Mouse (Mus musculus) kidney, adult 2 months (tissue): ENCODE measurements around the gene Psmd13. TPM values are rescaled to one million over a fixed set of nuclear protein-coding genes. Genes with fewer than 3 reads are reported as not detected.
A peak's percentile ranks its signal among the peaks of the same experiment; 100 is the strongest.

Source experiments
- DNase-seq: peaks from one replicate; pipeline ENCODE4 v3.0.0; 2021
- H3K27ac ChIP-seq: fragments of 200-500 bp; 2 replicates; pipeline ENCODE4 v1.5.1; 2012; ENCODE audit warnings: low read depth, low read length, control low read depth, inconsistent platforms; ENCODE audit not compliant: insufficient read depth
- H3K27me3 ChIP-seq: fragments of 200-500 bp; replicated peaks from 2 replicates; pipeline ENCODE4 v1.6.1; 2012; ENCODE audit warnings: mild to moderate bottlenecking, moderate library complexity, low read length, inconsistent platforms; ENCODE audit not compliant: control insufficient read depth, insufficient read depth
- H3K36me3 ChIP-seq: fragments of 200-500 bp; 2 replicates; pipeline ENCODE4 v1.6.1; 2012; ENCODE audit warnings: mild to moderate bottlenecking, moderate library complexity, low read length, inconsistent platforms; ENCODE audit not compliant: control insufficient read depth, insufficient read depth
- H3K4me1 ChIP-seq: fragments of 200-500 bp; 2 replicates; pipeline ENCODE4 v1.6.1; 2011; ENCODE audit warnings: low read length; ENCODE audit not compliant: control insufficient read depth, insufficient read depth
- H3K4me3 ChIP-seq: fragments of 200-500 bp; 2 replicates; pipeline ENCODE4 v1.5.1; 2011; ENCODE audit warnings: mild to moderate bottlenecking, low read depth, low read length, control low read depth; ENCODE audit not compliant: insufficient read depth
- CTCF ChIP-seq: fragments of 200-500 bp; conservative IDR thresholded peaks from 2 replicates; pipeline ENCODE4 v1.5.1; 2011; ENCODE audit warnings: low read depth, mild to moderate bottlenecking, control low read depth, low read length, moderate library complexity, mixed read lengths; ENCODE audit not compliant: insufficient read depth, insufficient read length
- POLR2A ChIP-seq: fragments of 200-500 bp; IDR thresholded peaks from one replicate; pipeline ENCODE4 v1.6.1; 2011; ENCODE audit warnings: low read depth, low read length, control low read depth
- WGBS: fragments of 180-500 bp; shearing (Covaris S2); methylation state at CpG from one replicate; pipeline ENCODE4 v1.1.7; 2018; 5-methylcytosine and 5-hydroxymethylcytosine counted together
- polyA plus RNA-seq: library from polyadenylated mRNA; depleted of rRNA; stranded (reverse); fragments of >200 nt; gene quantifications from 2 replicates; pipeline ENCODE4 v1.2.3, GENCODE M21; 2012

The Psmd13 gene
- polyA plus RNA-seq, 1 experiment, result 75.2 TPM

- H3K36me3 ChIP-seq, result no peaks in the 10 kb centered on the region
- TF ChIP-seq POLR2A (no peak), CTCF (no peak)
- no peak overlapping the region for H3K4me3 ChIP-seq
- H3K27me3 ChIP-seq, result no peaks in the 10 kb centered on the region
- H3K27ac ChIP-seq, result no peak overlapping the region
- no peaks in the 10 kb centered on the region for H3K4me1 ChIP-seq
- 48% methylated on average over 19 of the region's 19 CpGs for WGBS
- no peak for DNase-seq
These were observed 40.7 kb upstream of the Psmd13 start for GRCm38 (mm10) chr7:140840750-140841735.

DNA sequence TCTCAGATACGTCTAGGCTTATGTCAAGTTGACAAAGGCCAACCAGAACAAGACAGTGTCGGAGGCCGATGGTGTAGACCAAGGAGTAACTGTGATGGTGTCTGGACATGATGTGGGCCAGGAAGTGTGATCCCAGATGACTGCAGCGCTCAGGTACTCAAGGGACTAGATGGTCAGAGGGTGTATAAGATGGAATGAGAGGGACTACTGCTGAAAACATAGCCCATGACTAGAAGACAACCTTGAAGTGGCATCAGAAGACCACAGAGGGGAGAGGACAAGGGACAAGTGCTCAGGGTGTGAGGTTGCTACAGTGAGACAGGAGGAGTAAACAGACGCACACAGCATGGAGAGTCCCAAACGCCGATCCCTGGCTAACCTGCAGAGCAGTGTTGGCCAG, 38.0 kb upstream of the Psmd13 start:
- WGBS, result 77% methylated on average over 7 of the region's 7 CpGs
- no peak for DNase-seq
- no peaks in the 10 kb centered on the region for H3K36me3 ChIP-seq
- H3K4me1 ChIP-seq, result no peaks in the 10 kb centered on the region
- TF ChIP-seq CTCF, result no peak
- H3K4me3 ChIP-seq, result no peak overlapping the region
- H3K27ac ChIP-seq, result no peak overlapping the region
- no peaks in the 10 kb centered on the region for H3K27me3 ChIP-seq

GRCm38 (mm10) chr7:140844905-140845665, 36.7 kb upstream of the Psmd13 start, which contains the start of gene Scgb1c1:
Scgb1c1 (plus strand) TSS chr7:140845547.
- no peaks in the 10 kb centered on the region for H3K4me1 ChIP-seq
- peak; percentile 88 for DNase-seq
- H3K27ac ChIP-seq, result no peak within 1 kb of the TSS
- peak; percentile 96 for TF ChIP-seq CTCF
- TF ChIP-seq POLR2A, result no peak
- H3K4me3 ChIP-seq, result no peak within 1 kb of the TSS
- no peaks in the 10 kb centered on the region for H3K27me3 ChIP-seq
- 29% methylated on average over 14 of the region's 14 CpGs for WGBS
- H3K36me3 ChIP-seq, result no peaks in the 10 kb centered on the region

DNA sequence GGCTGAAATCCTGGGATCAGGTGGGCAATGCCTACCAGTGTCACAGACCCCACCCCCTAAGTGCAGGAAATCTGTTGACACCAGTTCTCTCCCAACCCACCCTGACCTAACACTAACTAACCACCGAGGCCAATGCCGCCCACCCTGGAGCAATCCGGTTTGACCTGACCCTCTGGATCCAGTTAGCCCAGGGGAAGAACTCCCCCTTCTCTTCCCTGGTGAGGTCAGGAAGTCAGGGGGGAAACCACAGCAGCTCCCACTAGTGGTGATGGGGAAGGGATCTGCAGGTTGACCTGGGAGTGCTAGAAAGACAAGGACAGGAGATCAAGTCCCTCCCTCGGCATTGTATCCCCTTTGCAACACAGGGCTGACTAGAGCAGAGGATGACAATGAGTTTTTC, 36.1 kb upstream of the Psmd13 start:
- Histone ChIP-seq H3K27ac (no peak overlapping the region), H3K36me3 (no peaks in the 10 kb centered on the region), H3K4me1 (no peaks in the 10 kb centered on the region), H3K4me3 (no peak overlapping the region), H3K27me3 (no peaks in the 10 kb centered on the region)
- TF ChIP-seq CTCF, result 0 out of 2 replicates have a peak, but pooled peaks have one; percentile 10
- TF ChIP-seq POLR2A, result no peak
- no peak for DNase-seq
- 53% methylated on average over 4 of the region's 4 CpGs for WGBS

DNA sequence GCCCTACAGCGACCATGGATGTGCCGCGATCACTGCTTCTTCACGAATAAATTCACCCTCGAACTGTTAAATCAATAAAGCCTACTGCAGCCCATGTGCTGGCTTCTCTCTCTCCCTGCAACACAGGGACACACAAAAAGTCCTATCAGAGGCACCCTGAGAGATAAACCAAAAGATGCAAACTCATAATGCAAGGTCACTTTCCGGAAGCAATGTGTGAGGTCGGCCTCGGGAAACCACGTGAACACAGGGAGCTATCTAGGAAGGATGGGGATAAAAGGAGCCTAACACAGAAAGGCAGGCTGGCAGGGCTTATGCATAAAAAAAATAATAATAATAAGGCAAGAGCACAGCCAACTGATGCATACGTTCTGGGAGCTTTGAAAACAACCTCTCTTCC, 35.1 kb upstream of the Psmd13 start:
- DNase-seq, result no peak
- no peak for TF ChIP-seq CTCF
- TF ChIP-seq POLR2A, result no peak
- no peaks in the 10 kb centered on the region for H3K27me3 ChIP-seq
- no peak overlapping the region for H3K27ac ChIP-seq
- no peak overlapping the region for H3K4me3 ChIP-seq
- no peaks in the 10 kb centered on the region for H3K4me1 ChIP-seq
- H3K36me3 ChIP-seq, result no peaks in the 10 kb centered on the region
- 84% methylated on average over 10 of the region's 10 CpGs for WGBS

GRCm38 (mm10) chr7:140847755-140848580, 33.8 kb upstream of the Psmd13 start, which contains the start of gene Odf3:
Odf3 (plus strand) TSS chr7:140847805.
- DNase-seq, result peak; percentile 78
- 56% methylated on average over 11 of the region's 11 CpGs for WGBS

More at GRCm38 (mm10) chr7:140847755-140848580, 33.8 kb upstream of the Psmd13 start, which contains the start of gene Odf3:
- no peaks in the 10 kb centered on the region for H3K27me3 ChIP-seq
- no peaks in the 10 kb centered on the region for H3K36me3 ChIP-seq
- no peak within 1 kb of the TSS for H3K4me3 ChIP-seq
- no peak within 1 kb of the TSS for H3K27ac ChIP-seq
- no peak for TF ChIP-seq CTCF
- TF ChIP-seq POLR2A, result no peak
- H3K4me1 ChIP-seq, result no peaks in the 10 kb centered on the region
